Mouse (Mus musculus): ENCODE data around the gene Gse1.
A peak's percentile ranks its signal among the peaks of the same experiment; 100 is the strongest.

Gene Gse1

DNA sequence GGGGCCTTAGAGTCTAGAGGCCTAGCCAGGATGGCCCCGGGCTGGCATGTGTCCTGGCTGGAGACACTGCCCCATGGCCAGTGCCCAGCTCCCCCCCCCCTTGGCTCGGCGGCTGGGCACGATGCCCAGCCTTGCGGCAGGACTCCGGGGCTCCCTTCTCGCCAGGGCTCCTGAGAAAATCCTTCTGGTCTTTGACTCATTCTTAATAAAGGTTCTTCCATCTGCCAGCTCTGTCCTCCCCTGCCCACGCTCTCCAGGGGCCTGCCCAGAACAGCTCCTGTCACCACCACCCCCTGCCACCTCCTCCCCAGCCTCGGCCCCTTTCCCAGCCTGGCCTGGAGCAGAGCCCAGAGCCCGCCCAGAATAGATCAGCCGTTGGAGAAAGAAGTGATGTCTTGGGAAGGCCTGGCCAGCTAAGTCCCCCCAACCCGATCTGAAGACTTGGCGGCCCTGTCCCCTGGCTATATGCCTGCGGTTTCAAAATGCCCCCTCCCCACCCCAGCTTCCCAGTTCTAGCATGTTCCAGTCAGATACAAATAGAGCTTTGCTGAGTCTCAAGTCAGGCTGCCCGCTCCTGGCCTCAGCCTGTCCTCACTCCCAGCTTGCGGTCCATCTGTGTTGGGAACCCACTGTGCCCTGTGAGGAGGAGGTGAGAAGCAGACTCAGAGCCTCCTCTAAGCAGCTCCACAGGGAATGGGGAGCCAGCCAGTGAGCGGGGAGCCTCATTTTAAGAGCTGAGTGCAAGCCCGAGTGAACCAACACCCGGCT is 154.4 kb downstream of the Gse1 start:
- peak; percentile 79 for DNase-seq

DNA sequence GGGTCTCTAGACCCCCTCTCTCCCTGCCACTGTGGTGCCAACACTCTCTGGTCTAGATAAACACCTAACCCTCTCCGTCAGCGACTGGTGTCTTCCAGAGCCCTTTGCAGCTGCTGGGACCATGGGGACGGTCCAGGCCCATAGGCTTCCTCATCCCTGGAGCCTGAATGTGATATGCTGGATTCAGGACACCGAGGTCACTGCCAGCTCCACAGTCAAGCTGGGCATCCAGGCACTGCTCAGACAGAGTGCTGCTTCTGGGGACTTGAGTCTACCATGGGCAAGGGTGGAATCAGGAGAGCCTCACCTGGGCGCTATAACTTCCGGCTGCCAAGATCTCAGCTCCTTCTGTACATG is 154.9 kb downstream of the Gse1 start:
- DNase-seq = no peak

DNA sequence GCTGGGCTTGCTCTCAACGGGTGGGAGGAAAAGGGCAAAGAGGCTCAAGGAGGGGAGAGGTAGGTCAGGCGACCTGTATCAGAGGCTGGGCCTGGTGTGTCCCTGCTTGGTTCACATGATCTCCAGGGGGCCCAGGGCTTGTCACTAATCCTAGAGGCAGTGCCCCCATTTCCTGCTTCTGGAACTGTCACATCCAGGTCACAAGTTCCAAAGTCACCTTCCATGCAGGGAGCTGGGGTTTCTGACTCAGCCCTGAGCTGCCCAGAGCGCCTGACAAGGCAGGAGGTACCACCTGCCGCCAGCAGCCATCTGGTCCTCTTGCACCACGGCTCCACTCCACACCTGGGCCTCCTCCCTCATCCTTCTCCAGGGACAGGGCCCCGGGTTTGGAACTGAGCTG is 155.5 kb downstream of the Gse1 start:
- no peak for DNase-seq

DNA sequence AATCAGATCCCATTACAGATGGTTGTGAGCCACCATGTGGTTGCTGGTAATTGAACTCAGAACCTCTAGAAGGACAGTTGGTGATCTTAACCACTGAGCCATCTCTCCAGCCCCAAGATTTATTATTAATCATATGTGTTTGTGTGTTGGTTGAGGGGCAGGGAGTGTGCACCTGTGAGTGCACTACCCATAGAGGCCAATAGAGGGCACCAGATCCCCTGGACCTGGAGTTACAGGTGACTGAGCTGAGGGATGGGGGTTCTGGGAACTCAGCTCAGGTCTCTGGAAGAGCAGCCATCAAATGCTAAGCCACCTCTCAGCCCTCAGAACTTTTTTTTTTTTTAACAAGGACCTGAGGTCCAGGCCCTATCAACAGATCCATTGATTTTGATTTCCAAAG is 156.5 kb downstream of the Gse1 start:
- no peak for DNase-seq

DNA sequence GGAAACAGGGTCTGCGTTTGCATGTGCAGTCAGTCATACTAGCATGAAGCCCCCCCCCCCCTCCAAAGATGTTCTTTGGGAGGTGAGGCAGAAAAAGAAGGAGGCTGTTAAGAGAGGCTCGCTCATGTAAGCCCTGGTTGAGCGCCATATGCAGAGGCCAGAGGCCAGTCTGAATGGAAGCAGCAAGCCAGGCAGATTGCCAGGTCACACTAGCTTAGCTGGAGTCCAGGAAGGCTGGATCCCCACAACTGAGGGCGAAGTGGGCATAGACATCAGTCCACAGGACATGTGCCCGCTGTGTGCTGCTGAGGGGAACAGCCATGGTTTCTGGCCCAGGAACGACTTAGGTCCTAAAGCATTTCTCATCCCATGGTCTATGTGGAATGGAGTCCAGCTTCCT is 160.0 kb downstream of the Gse1 start:
- DNase-seq = no peak

DNA sequence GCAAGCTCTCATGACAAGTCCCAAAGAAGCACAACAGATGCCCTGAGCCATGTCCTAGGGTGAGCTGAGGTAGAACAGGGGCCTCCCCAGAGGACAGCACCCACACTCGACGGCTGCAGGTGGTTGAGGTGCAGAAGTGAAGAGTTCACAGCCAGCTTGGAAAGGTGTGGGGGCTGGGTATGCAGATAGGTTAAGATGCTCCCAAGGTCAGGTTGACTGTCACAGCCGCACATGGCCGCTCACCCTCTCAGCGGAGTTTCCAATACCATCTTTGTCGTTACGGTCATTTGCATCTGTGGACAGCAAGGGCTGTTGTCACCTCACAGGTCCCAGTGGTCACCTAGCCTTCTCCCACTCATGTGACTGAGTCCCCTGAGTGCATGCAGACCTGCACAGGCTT is 162.3 kb downstream of the Gse1 start:
- DNase-seq = no peak

DNA sequence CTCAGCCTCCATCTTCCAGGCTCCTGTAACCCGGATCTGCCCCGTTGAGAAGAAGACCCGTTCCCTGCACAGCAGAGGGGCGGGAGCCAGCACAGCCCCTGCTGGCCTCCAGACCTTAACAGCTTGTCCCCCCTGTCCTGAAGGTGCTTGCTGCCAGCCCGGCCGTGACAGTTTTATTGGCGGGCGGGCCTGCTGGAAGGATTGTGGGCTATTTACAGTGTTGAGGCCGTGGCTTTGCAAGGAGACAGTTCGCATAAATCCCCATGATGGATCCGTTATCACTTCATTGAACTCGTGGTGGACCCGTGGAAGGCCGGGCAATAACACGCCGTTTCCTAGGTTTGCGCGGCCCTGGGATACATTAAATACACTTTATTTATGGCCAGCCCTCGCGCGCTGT is 163.6 kb downstream of the Gse1 start:
- DNase-seq = no peak

DNA sequence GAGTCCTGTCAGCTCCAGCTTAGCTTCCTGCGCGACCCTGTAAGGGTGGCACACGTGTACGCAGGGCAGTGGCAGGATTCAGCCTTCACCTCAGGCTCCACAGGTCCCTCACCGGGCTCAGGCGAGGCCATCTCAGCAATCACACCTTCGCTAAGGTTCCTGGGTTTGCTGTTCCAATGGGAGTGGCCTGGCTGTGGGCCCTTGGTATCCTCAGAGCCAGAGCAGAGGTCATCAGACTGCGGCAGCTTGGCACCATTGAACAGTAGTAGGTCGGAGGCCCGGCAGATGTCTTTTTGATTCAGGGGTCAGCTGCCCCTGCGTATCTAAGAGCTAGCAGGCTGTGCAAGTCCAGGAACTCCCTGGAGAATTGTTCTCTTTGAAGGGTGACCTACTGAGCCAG is 164.8 kb downstream of the Gse1 start:
- no peak for DNase-seq

DNA sequence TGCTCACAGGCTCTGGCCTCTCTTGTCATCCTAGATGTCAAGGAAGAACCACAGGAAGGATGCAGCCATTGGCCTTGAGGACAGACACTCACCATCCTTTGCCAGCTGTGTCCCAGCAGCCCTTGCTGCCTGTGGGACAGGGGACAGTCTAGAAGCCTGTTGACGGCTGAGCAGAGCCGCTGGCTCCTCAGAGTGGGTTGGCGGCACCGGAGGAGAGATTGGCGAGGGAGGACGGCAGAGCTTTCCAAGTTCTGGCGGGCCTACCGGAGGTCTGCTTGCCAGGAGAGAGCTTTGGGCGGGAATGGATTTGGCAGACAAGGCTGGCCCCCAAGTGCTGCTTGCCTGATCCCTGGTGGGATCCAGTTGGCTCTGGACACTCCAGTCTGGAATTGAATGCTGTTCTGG is 165.6 kb downstream of the Gse1 start:
- peak; percentile 52 for DNase-seq

DNA sequence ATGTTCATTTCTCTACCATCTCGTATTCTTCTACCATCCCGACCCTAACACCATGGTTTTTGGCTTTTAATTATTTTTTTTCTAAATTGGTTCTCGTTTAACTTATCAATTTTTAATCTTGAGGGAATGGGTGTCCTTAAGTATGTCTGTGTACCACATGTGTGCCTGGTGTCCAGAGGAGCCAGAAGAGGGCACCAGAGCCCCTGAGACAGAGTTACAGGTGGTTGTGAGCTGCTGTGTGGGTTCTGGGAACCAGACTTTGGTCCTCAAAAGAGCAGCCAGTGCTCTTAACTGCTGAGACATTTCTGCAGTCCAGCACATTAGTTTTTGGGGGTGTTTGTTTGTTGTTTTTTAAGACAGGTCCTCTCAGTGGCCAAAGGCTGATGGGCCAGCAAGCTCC is 167.6 kb downstream of the Gse1 start:
- no peak for DNase-seq

DNA sequence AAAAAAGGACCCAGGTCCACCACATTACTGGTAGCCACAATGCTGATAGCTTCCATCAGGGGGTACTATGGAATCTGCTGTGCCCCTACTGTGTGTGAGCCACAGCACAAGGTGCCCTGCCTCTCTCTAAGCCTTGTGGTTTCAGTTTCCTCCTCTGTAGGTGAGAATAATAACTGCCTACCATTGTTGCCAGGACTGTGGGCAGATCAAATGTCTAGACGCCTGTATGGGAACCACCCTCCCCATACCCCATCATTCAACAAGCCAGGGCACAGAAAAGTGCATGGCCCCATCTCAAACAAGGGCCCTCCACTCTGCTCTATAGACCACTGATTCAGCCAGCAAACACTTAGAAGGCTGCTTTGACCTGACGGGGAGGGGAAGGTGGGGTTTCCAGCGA is 168.5 kb downstream of the Gse1 start:
- DNase-seq = no peak

DNA sequence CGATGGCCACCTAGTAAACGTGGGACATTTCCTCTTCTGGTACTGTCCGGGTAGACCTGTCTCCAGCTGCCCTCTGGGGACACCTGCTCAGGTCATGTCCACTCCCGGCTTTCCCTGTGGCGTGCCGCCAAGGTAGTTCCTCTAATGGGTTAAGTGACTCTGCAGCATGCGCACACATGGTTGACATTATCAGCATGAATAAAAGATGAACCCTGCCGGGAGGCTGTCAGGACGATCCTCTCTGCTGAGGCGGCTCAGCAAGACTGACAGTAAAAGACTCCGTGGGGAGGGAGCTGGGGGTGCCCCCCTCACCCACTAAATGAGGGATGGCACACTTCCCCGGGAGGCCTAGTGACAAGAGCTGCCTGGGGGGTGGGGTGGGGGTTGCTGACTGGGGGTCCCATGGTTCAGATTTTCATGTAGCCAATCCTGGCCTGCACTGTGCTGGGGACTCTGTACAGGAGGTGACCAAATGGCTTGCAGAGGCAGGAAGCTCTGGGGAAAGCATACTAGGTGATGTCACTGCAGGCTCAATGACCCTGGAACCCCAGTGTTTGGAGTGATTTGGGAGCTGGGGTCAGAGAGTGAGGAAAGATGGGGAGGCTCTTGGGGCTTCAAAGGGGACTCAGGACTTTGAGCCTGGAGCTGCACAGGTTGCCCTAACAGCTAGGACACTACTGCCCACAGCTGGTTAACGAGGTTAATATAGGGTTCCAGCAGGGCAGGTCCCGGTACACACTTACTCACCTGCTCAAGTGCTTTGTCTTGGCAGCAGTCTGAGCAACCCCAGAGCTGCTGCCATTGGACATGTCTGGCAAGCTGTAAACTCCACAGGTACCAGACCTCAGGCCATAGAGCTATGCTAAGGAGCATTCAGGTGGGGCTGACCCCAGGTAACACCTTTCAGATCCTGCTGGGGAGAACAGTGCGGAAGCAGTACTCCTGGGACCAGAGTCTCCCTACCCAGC is 169.5 kb downstream of the Gse1 start:
- no peak for DNase-seq

DNA sequence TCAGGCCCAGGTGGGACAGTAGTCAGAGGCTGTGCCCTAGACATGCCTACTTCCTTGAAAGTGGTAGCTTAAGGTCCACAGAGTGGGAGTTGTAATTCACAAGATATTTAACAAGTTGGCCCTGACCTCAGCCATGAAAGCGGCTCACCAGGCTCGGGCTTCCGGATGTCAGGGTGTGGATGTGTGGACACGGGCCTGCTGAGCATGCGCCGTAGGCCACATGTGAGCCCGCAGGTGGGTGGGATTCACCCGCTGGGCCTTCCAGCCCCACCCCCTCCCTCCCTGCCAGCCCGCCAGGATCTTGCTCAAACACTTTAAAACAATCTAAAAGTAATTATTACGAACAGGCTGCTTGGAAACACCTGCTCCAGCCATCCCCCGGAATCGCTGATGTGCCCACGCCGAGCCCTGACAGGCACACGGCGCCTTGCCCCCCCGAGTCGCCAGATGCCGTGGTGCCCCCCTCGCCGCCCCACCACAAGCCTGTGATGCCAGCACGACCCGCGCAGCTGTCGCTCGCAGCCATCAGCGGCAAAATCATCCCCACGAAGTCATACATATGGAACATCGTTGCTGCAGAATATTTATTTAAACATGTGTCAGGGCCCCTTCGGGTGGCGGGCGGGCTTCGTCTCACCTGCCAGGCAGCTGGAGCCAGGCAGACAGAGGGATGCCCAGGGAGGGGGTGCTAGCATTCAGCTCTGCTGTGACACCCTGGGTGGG is 171.1 kb downstream of the Gse1 start:
- no peak for DNase-seq

DNA sequence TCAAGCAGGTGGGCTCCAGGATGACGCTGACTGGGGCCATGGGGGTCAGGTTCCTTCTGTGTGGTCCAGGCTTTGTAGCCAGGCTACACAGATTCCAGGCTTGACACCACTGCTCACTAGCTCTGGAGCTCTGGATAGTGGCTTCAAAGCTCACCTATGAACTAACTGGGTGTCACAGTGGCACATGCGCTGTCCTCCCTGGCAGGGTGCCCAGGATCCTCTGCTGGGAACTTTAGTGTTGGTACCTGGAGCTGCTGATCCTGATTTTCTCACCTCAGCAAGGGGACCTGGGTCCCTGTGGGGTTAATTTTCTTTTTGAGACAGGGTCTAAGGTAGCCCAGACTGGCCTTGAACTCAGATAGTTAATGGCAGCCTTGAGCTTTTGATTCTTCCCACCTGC is 173.0 kb downstream of the Gse1 start:
- DNase-seq = no peak

DNA sequence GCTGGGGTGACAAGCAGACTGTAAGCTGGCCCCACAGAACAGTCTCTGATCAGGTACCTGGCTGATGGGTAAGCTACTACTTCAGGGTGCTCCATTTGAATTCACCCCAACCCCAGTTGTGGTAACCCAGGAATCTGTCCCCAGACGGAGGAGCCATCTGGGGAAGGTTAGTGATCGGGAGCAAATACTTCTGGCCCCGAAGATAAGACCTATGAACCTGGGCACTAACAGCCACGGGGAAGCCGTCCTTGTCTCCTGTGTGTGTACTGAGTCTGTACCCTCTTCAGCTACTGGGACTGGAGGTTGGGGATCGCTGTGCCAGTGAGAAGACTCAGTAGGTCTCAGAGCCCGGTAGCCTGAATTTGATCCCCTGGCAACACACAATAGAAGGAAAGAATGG is 173.5 kb downstream of the Gse1 start:
- no peak for DNase-seq

DNA sequence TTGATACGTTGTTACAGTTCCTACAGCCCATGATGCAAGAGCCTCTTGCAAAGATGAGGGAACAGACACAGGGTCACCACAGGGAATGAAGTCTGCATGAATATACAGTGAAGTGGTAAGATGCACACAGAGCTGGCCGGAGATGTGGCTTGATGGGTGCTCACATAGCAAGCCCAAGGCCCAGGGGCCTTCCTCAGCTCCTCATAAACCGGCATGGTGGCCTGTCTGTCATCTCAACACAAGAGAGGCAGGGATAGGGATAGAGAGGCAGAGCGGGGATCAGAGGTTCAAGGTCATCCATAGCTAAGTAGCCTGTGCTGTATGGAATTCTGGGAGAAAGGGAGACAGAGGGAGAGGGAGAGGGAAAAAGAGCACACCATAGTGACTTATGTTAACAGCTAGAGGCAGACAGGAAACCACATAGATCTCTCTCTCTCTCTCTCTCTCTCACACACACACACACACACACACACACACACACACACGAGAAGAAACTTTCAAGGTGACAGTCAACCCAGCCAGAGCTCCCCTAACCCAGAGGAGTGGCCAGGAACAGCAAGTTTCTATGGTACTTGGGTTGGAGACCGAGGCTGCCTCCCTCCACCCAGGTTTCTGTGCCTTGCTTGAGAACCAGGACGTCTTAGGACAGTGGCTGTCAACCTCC is 175.5 kb downstream of the Gse1 start:
- no peak for DNase-seq

DNA sequence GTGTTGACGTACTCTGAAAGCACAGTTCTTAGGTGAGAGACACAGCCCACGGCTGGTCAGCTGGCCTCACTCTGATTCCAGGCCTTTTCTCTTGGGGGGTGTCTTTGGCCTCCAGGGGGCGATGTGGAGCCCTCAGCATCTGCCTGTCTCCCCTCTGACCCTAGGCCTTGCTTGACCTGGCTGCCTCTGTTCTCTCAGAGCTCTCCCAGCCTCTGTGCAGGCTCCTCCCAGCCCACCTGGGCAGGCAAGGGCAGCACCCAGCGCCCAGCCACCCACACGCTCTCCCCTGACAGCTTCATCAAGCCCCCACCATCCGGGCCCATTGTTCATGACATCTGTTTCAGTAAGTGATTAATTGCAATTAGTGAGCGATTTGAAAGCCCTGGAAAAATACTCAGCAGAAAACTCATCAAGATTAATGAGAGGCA is 176.4 kb downstream of the Gse1 start:
- no peak for DNase-seq

DNA sequence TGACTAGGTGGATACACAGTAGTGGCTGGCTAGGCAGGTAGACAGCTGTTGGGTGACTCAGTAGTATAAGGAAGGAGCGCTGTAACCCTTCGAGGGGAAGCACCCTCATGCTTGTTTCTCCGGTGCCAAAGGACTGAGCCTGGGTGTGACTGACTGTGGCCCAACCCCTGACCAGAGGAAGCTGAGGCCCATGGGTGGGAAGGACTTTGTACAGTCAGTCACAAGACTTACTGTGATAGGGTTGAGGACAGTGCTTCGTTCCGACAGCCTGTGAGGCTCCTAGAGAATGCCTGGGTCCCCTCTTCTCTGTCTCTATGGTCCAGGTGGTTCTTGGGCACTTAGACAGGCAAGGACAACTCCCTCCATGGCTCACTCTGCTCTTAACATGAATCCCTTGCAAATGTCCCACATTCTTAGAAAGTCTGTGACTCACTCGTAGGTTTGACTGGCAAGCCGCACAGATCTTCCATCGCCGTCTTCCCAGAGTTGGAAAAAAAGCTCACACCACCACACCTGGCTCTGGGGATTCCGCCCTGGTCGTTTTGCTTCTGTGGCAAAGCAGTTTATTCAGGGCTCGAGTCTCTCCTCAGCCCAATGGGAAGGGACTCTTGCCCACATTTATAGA is 177.9 kb downstream of the Gse1 start:
- DNase-seq = no peak

DNA sequence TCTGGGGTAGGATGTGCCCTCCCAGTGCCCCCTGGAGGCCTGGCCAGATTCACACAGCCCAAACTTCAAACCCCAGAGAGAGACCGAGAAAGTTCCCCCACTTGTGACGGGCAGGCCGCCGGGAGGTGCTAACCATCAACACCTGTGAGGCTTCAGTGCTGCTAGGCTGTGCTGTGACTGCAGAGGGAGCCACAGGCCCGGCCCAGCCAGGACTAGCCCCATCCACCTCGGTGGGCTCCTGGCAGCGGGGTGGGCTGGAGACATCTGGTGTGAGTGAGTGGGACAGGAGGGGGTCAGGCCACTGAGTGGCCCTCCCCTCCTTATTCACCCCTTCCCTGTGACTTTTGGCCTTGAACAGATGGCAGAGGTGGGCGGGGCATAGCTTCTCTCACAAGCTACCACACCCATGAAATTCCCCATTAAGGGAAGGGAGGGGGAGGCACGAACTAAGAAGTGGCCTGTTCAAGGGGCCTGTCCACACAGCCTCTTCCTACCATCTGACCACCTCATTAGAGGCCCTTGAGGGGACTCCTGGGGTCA is 179.5 kb downstream of the Gse1 start:
- no peak for DNase-seq

DNA sequence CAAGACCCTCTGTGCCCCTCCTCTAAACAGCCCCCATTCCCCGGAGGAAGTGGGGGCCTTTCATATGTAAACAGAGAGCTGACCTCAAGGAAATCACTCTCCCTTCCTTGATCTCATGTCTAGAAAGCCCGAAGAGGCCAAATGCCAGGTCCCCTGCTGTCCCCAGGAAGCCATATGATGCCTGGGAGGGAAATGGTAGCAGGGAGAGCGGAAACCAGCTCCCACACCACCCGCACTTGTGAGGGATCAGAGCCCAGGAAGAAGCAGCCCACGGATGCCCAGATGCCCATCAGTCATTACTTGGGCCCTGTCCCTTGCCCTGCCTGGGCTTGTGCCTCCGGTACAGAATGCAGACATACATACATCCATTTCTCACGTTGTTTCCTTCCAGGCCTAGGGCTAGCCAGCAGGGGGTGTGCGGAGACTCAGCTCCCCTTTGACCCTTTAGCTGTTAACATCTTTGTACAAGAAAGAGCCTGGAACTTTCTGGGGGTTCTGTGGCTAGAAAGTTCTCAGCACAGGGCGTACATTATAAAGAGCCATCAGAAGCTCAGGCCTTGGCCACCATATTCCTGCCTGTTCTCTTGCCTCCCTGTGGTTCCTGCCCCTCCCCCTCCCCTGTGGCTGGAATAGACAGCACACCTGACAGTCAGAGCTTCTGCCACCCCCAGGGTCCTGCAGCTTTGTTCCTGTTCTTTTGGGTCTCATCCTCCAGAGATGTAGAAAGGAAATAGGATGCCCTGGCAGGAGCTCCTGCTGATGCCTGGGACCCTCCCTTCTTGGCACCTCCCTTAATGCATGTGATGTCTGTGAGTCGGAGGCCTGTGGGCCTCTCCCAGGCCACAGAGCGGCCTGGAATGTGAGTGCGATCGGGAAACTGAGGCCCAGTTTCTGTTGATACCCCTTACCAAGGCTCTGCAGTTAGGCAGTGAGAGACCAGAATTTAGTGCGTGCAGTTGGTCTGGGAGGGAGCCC is 180.3 kb downstream of the Gse1 start:
- no peak for DNase-seq

Data from right cerebral cortex, postnatal 4 days (tissue).